Mouse (Mus musculus): ENCODE data around the gene Vmn1r9.

DNA sequence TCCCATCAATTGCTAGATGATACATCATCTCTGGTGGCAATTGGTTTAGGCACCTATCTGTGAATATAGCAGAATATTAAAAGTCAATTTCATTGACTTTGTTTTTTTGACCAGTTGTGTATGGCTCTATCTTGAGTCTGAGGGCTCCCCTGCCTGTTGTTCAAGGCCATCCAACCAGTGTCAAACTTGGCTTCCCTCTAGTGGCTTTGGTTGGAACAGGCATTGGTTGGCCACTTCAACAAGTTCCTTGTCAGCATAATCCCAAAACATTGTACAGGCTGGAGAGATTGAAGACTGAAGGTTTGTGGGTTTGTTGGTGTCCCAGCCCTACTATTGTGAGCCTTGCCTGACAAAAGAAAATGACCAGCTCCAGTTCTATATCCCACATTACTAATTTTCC, 2.9 kb upstream of the Vmn1r9 start:
- no peak for TF ChIP-seq CTCF (IDR thresholded peaks at IDR 0.05; ENCODE audit: extremely low read depth, insufficient read depth, insufficient read length, insufficient replicate concordance)
- no peak for TF ChIP-seq POLR2A (IDR thresholded peaks at IDR 0.05; ENCODE audit: low read depth, low read length)
